In the genomic region with DNA sequence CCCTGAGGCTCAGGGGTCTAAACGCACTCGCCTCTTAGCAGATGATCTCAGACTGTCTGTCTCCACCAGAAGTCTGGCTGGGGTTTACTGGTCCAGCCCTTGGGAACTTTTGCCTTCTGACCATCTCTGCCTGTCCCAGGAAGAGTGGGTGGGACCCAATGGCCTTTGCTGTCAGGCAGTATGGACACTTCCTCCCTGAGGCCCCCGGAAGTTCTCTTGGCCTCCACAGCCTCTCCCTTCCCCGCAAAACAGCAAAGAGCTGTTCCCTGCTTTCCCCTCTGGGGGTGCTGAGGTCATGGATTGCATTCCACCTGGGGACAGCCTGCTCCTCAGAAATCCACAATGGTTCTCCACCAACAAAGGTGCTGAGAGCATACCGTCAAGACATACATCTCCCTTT, we compare ENCODE assay signal across 13 mouse cellular contexts. TPM values are rescaled to one million over a fixed set of nuclear protein-coding genes. Genes with fewer than 3 reads are reported as not detected.
DNase-seq lines count a peak whose midpoint lies in the region; ATAC-seq and TF ChIP-seq lines count a peak whose summit lies in the region.
"Had no signal": no experiment of that assay in that cellular context is flagged by ENCODE, and none has a peak within 500 bp of the region (broad histone marks: within the 10 kb centered on the region; RNA-seq: fewer than 3 reads in every experiment).

No protein-coding gene starts in this region.

- DNase-seq in forebrain, embryonic 10.5 days (ENCODE audit: extremely low spot score, low spot score) = no peak
- DNase-seq in liver = peak; percentile 29
- no peak for DNase-seq in liver, embryonic 11.5 days (ENCODE audit: low spot score)
- DNase-seq in liver, embryonic 14.5 days (ENCODE audit: low read depth in 3 of 3, low spot score in 3 of 3) = no peak
- DNase-seq in gastrocnemius, postnatal 25 days = no peak
- DNase-seq: cerebellum, postnatal 36 days; gastrocnemius, postnatal 14 days had no signal

- H3K9me3 ChIP-seq in forebrain, embryonic 10.5 days = no peaks in the 10 kb centered on the region
- no peaks in the 10 kb centered on the region for H3K9me3 ChIP-seq in forebrain, embryonic 12.5 days
- H3K9me3 ChIP-seq in liver, embryonic 11.5 days (ENCODE audit: control insufficient read depth, low read length) = no peaks in the 10 kb centered on the region; the same call in 1 of the 2 replicates
- no peaks in the 10 kb centered on the region for H3K9me3 ChIP-seq in liver, embryonic 14.5 days (ENCODE audit: control insufficient read depth, low read length)
- peaks cover 15% of the 10 kb centered on the region for H3K9me3 ChIP-seq in megakaryocyte, embryonic 14.5 days
- H3K9me3 ChIP-seq: midbrain, embryonic 12.5 days had no signal

- H3K4me2 ChIP-seq in forebrain, embryonic 12.5 days = no peak overlapping the region
- H3K4me2 ChIP-seq in liver, embryonic 11.5 days = no peak overlapping the region
- no peak overlapping the region for H3K4me2 ChIP-seq in liver, embryonic 14.5 days (ENCODE audit: low read depth)
- H3K4me2 ChIP-seq: midbrain, embryonic 12.5 days had no signal

- H3K36me3 ChIP-seq in forebrain, embryonic 10.5 days (replicated peaks) = peaks cover 7% of the 10 kb centered on the region
- peaks cover 5% of the 10 kb centered on the region; the same call in 1 of the 2 replicates for H3K36me3 ChIP-seq in forebrain, embryonic 12.5 days (replicated peaks)
- H3K36me3 ChIP-seq in liver, embryonic 11.5 days (ENCODE audit: control insufficient read depth, insufficient read depth, low read length) = no peaks in the 10 kb centered on the region
- no peaks in the 10 kb centered on the region for H3K36me3 ChIP-seq in liver, embryonic 14.5 days (replicated peaks; ENCODE audit: control insufficient read depth, insufficient read depth, low read depth)
- H3K36me3 ChIP-seq in megakaryocyte, embryonic 14.5 days (replicated peaks; ENCODE audit: low read length) = peaks cover 51% of the 10 kb centered on the region

- H3K4me3 ChIP-seq in forebrain, embryonic 10.5 days = no peak overlapping the region
- no peak overlapping the region for H3K4me3 ChIP-seq in forebrain, embryonic 12.5 days (replicated peaks)
- no peak overlapping the region for H3K4me3 ChIP-seq in liver, embryonic 11.5 days (ENCODE audit: low read depth, low read length)
- H3K4me3 ChIP-seq in liver, embryonic 14.5 days (ENCODE audit: insufficient read depth in 1 of 2, low read depth in 2 of 2, low read length in 2 of 2) = no peak overlapping the region
- peak overlapping the region; percentile 29 for H3K4me3 ChIP-seq in megakaryocyte, embryonic 14.5 days (replicated peaks)
- H3K4me3 ChIP-seq: midbrain, embryonic 12.5 days had no signal

- no peak for TF ChIP-seq EP300 in liver, embryonic 14.5 days (IDR thresholded peaks at IDR 0.05; ENCODE audit: low read depth)

- H3K4me1 ChIP-seq in forebrain, embryonic 10.5 days = peaks cover 39% of the 10 kb centered on the region
- H3K4me1 ChIP-seq in forebrain, embryonic 12.5 days = peaks cover 39% of the 10 kb centered on the region
- peaks cover 51% of the 10 kb centered on the region for H3K4me1 ChIP-seq in liver, embryonic 11.5 days (replicated peaks; ENCODE audit: control insufficient read depth, insufficient read depth, low read length)
- H3K4me1 ChIP-seq in liver, embryonic 14.5 days (replicated peaks; ENCODE audit: control insufficient read depth in 2 of 2, insufficient read depth in 2 of 2, low read length in 1 of 2) = peaks cover 35 to 63% of the 10 kb centered on the region in 2 experiments
- H3K4me1 ChIP-seq in megakaryocyte, embryonic 14.5 days = peaks cover 93% of the 10 kb centered on the region

- WGBS in forebrain, embryonic 10.5 days = 45% methylated on average over 5 of the region's 5 CpGs
- 62% methylated on average over 5 of the region's 5 CpGs for WGBS in forebrain, embryonic 12.5 days
- WGBS in liver, embryonic 11.5 days = 34% methylated on average over 5 of the region's 5 CpGs
- 43% methylated on average over 5 of the region's 5 CpGs for WGBS in liver, embryonic 14.5 days (ENCODE audit: insufficient replicate concordance)

- no peak overlapping the region for H3K9ac ChIP-seq in forebrain, embryonic 12.5 days
- H3K9ac ChIP-seq in liver, embryonic 11.5 days (ENCODE audit: low read depth, low read length) = no peak overlapping the region; the same call in 1 of the 2 replicates
- H3K9ac ChIP-seq in liver, embryonic 14.5 days (replicated peaks) = no peak overlapping the region
- H3K9ac ChIP-seq: midbrain, embryonic 12.5 days had no signal

- H3K27ac ChIP-seq in forebrain, embryonic 10.5 days = peak overlapping the region; percentile 76
- H3K27ac ChIP-seq in forebrain, embryonic 12.5 days = no peak overlapping the region
- H3K27ac ChIP-seq in liver, embryonic 11.5 days (ENCODE audit: low read depth, low read length) = no peak overlapping the region
- no peak overlapping the region for H3K27ac ChIP-seq in liver, embryonic 14.5 days
- H3K27ac ChIP-seq: midbrain, embryonic 12.5 days had no signal

- no peaks in the 10 kb centered on the region for H3K27me3 ChIP-seq in forebrain, embryonic 10.5 days (ENCODE audit: poor library complexity, severe bottlenecking)
- no peaks in the 10 kb centered on the region for H3K27me3 ChIP-seq in forebrain, embryonic 12.5 days
- H3K27me3 ChIP-seq in liver, embryonic 11.5 days (replicated peaks; ENCODE audit: control insufficient read depth, insufficient read depth, low read length) = no peaks in the 10 kb centered on the region
- H3K27me3 ChIP-seq in liver, embryonic 14.5 days (ENCODE audit: control insufficient read depth, insufficient read depth, low read length) = no peaks in the 10 kb centered on the region
- no peaks in the 10 kb centered on the region for H3K27me3 ChIP-seq in megakaryocyte, embryonic 14.5 days (replicated peaks)
- H3K27me3 ChIP-seq: midbrain, embryonic 12.5 days had no signal

- peak; percentile 29 for TF ChIP-seq CTCF in liver, embryonic 14.5 days (IDR thresholded peaks at IDR 0.05; ENCODE audit: low read depth)

- no peak for ATAC-seq in forebrain, embryonic 12.5 days (ENCODE audit: low FRiP score)
- ATAC-seq in liver, embryonic 11.5 days (replicated peaks; ENCODE audit: low FRiP score) = no peak
- ATAC-seq in liver, embryonic 14.5 days (ENCODE audit: insufficient read depth) = no peak
- no peak for ATAC-seq in cerebellum, adult (ENCODE audit: insufficient number of reproducible peaks, low FRiP score, low TSS enrichment)
- ATAC-seq: activated CD4-positive, CD25-positive, alpha-beta regulatory T cell, adult 4 months had no signal

RNA-seq across cellular contexts. Expression of a gene that starts 31.2 kb away (rescaled TPM):
- polyA plus RNA-seq in forebrain, embryonic 10.5 days (2016; fragmentation: Nextera tagmentation; extraction: Ambion mirVana) = 6.7 and 7.9 TPM in 2 replicates
- polyA plus RNA-seq in forebrain, embryonic 12.5 days (2016; fragmentation: Nextera tagmentation; extraction: Ambion mirVana) = 16.2 and 16.5 TPM in 2 replicates
- polyA plus RNA-seq in liver, embryonic 11.5 days (2014; fragmentation: Nextera tagmentation; extraction: Ambion mirVana) = 6.5 and 6.7 TPM in 2 replicates
- polyA plus RNA-seq in liver, embryonic 14.5 days (2012; rRNA removed) = 1.6 and 2.3 TPM in 2 replicates
- polyA plus RNA-seq in liver, embryonic 14.5 days (2014; fragmentation: Nextera tagmentation; extraction: Ambion mirVana) = 6.1 and 6.4 TPM in 2 replicates
- polyA plus RNA-seq in megakaryocyte, embryonic 14.5 days (2012; ENCODE audit: insufficient read depth, low replicate concordance) = 5.5 and 7.8 TPM in 2 replicates
- total RNA-seq in gastrocnemius, postnatal 25 days (2021) = 1 to 10 TPM; 1.8 to 2.9 TPM

RNA-seq across cellular contexts. Expression of a gene that starts 40.7 kb away (rescaled TPM):
- 0.64 and 0.71 TPM in 2 replicates for polyA plus RNA-seq in forebrain, embryonic 10.5 days (2016; fragmentation: Nextera tagmentation; extraction: Ambion mirVana)
- polyA plus RNA-seq in forebrain, embryonic 12.5 days (2016; fragmentation: Nextera tagmentation; extraction: Ambion mirVana) = 0.88 TPM in 1 of 2 replicates, not detected in the other
- 2.1 and 2.5 TPM in 2 replicates for polyA plus RNA-seq in liver, embryonic 11.5 days (2014; fragmentation: Nextera tagmentation; extraction: Ambion mirVana)
- polyA plus RNA-seq in liver, embryonic 14.5 days (2012; rRNA removed) = 10.1 and 16.8 TPM in 2 replicates
- polyA plus RNA-seq in liver, embryonic 14.5 days (2014; fragmentation: Nextera tagmentation; extraction: Ambion mirVana) = 27.4 and 27.6 TPM in 2 replicates
- polyA plus RNA-seq in megakaryocyte, embryonic 14.5 days (2012; ENCODE audit: insufficient read depth, low replicate concordance) = not detected in 2 replicates
- not detected for total RNA-seq in gastrocnemius, postnatal 25 days (2021)
- total RNA-seq: ES-E14; gastrocnemius, postnatal 14 days had no signal
- polyA plus RNA-seq: activated CD4-positive, CD25-positive, alpha-beta regulatory T cell, adult 4 months had no signal

RNA-seq across cellular contexts. Expression of a gene that starts 55.4 kb away (rescaled TPM):
- polyA plus RNA-seq in forebrain, embryonic 10.5 days (2016; fragmentation: Nextera tagmentation; extraction: Ambion mirVana) = not detected in 2 replicates
- polyA plus RNA-seq in forebrain, embryonic 12.5 days (2016; fragmentation: Nextera tagmentation; extraction: Ambion mirVana) = not detected in 2 replicates
- not detected in 2 replicates for polyA plus RNA-seq in liver, embryonic 11.5 days (2014; fragmentation: Nextera tagmentation; extraction: Ambion mirVana)
- not detected in 2 replicates for polyA plus RNA-seq in liver, embryonic 14.5 days (2012; rRNA removed)
- not detected in 2 replicates for polyA plus RNA-seq in liver, embryonic 14.5 days (2014; fragmentation: Nextera tagmentation; extraction: Ambion mirVana)
- polyA plus RNA-seq in megakaryocyte, embryonic 14.5 days (2012; ENCODE audit: insufficient read depth, low replicate concordance) = not detected in 2 replicates
- not detected for total RNA-seq in gastrocnemius, postnatal 25 days (2021)
- total RNA-seq: ES-E14; gastrocnemius, postnatal 14 days had no signal
- polyA plus RNA-seq: activated CD4-positive, CD25-positive, alpha-beta regulatory T cell, adult 4 months; midbrain, embryonic 12.5 days had no signal
